Mouse (Mus musculus) myocyte (in vitro differentiated cells): Measurements from ENCODE around the gene Mapk8ip2.

Experiments
- MAX ChIP-seq: IDR thresholded peaks from one replicate; pipeline ENCODE4 v1.6.1; 2011; ENCODE audit warnings: low read depth, mild to moderate bottlenecking, control low read depth
- MYOG ChIP-seq, 3 experiments: IDR thresholded peaks; one replicate each; pipeline ENCODE4 v1.6.1; 2011; ENCODE audit warnings: control low read depth in 2 of 3, low read depth in 2 of 3, mild to moderate bottlenecking in 2 of 3; ENCODE audit not compliant: insufficient read length in 2 of 3, control insufficient read depth in 1 of 3, insufficient read depth in 1 of 3
- POLR2A ChIP-seq: IDR thresholded peaks from one replicate; pipeline ENCODE4 v1.6.1; 2011; ENCODE audit warnings: low read depth, mild to moderate bottlenecking, control low read depth, moderate library complexity; ENCODE audit not compliant: insufficient read length
- SRF ChIP-seq: IDR thresholded peaks from one replicate; pipeline ENCODE4 v1.6.1; 2011; ENCODE audit warnings: low read depth; ENCODE audit not compliant: control insufficient read depth, insufficient read length

GRCm38 (mm10) chr15:89454857-89455256 is 1.1 kb downstream of the Mapk8ip2 start:
- TF ChIP-seq MYOG (IDR thresholded peaks at IDR 0.05; ENCODE audit: control insufficient read depth in 1 of 3, insufficient read depth in 1 of 3, insufficient read length in 2 of 3, low read depth in 2 of 3) (no peak), SRF (no peak), POLR2A (no peak), MAX (no peak)
